Mouse (Mus musculus) duodenum, adult 2 months (tissue): Measurements from ENCODE around the gene Gpr142. TPM values are rescaled to one million over a fixed set of nuclear protein-coding genes. Genes with fewer than 3 reads are reported as not detected.

Source experiments
- polyA plus RNA-seq: library from polyadenylated mRNA; depleted of rRNA; stranded (reverse); fragments of >200 nt; gene quantifications from 2 replicates; pipeline ENCODE4 v1.2.3, GENCODE M21; 2012; ENCODE audit warnings: low replicate concordance; rRNA removed

Gene Gpr142
- polyA plus RNA-seq = 0.25 and 0.57 TPM in 2 replicates

GRCm38 (mm10) chr11:114798624-114799023 lies at the start of gene Gpr142:
Gene Gpr142, plus strand, starts transcription at chr11:114798924.

GRCm38 (mm10) chr11:114764820-114765818 lies 33.6 kb upstream of the Gpr142 start, which contains the start of gene Kif19a:
Gene Kif19a, plus strand, starts transcription at chr11:114765388.

DNA sequence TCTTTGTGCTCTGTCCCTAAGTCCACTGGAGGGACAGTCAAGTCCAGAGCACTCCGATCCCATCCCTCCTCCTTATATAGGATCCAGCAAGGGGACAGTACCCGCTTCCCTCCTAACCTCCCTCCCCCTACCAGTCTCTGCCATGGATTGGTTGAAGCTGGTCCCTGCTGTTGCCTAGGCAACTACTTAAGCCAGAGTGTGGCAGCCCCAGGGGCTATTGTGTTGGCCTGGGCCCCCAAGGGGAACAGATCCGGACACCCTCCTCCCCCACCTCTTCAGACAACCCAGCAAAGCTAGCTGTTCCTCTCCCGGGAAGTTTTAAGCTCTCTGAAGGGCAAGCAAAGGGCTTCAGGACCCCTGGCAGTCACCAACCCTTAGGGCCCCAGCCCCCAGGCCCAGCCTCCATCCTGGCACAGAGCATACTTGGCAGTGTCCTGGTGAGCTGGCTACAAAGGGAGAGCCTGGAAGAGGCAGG lies 2.8 kb upstream of the Gpr142 start, which contains the start of gene Btbd17:
Btbd17 (minus strand) TSS at position 98 of the 475 bp plus-strand sequence.

DNA sequence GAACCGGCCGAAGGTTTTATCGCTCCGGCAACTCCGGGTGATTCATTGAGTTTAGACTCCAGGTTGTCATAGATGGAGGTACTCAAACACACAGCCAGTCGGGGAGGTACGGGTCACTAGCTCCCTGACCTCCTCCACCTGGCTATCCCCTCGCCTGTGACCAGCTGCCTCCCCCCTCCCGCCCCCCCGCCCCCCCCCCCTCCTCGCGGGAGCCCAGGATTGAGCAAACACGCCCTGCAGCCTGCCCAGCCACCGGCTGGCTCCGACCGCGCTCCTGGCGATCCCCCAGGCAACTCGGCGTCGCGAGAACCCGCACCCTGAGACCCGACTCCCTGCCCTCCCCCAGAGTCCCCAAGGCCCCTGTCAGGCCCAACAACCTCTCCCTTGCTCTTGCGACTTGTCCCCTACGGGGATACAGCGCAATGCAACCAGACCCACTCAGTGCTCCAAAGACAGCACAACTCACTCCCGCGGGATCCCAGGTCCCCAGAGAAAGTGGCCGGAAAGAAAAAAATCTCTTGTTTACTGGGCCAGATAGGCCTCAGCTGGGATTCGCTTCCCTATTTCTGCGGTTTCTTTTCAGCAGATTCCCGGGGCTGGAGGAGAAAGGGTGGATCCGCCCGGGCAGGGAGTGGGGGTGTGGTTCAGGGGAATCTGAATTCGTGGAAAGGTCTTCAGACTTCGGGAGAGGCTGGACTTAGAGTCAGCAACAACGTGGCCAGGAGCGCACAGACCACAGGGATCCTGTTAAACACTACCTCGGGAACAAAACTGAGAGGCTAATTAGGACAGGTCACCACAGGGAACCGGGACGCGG lies 51.9 kb downstream of the Gpr142 start, which contains the start of gene Gprc5c:
Gprc5c (plus strand) TSS at position 701 of the 817 bp plus-strand sequence.

Other genes starting within 250 kb of the Gpr142 start
- gene Rpl38, start 130.4 kb upstream of the Gpr142 start, polyA plus RNA-seq = 74.7 and 81.8 TPM in 2 replicates
- 67.9 and 109 TPM in 2 replicates for gene Ttyh2, start 123.5 kb upstream of the Gpr142 start, polyA plus RNA-seq
- 0.25 and 0.48 TPM in 2 replicates for gene Dnaic2, start 71.5 kb upstream of the Gpr142 start, polyA plus RNA-seq
- gene Kif19a, start 33.5 kb upstream of the Gpr142 start, polyA plus RNA-seq = 1.0 and 1.2 TPM in 2 replicates
- 0.49 and 0.71 TPM in 2 replicates for gene Btbd17, start 3.0 kb upstream of the Gpr142 start, polyA plus RNA-seq
- gene Gprc5c, start 52.2 kb downstream of the Gpr142 start, polyA plus RNA-seq = 2.5 and 4.5 TPM in 2 replicates
- gene Cd300a, start 91.1 kb downstream of the Gpr142 start, polyA plus RNA-seq = 0.70 and 0.88 TPM in 2 replicates
- 0.16 and 0.24 TPM in 2 replicates for gene Cd300lb, start 135.5 kb downstream of the Gpr142 start, polyA plus RNA-seq
- 0.18 and 0.83 TPM in 2 replicates for gene Cd300c, start 170.2 kb downstream of the Gpr142 start, polyA plus RNA-seq
- 0.42 and 0.97 TPM in 2 replicates for gene Cd300ld, start 191.0 kb downstream of the Gpr142 start, polyA plus RNA-seq
- gene Cd300c2, start 203.0 kb downstream of the Gpr142 start, polyA plus RNA-seq = 2.5 and 4.4 TPM in 2 replicates
- 0.11 TPM in 1 of 2 replicates, not detected in the other for gene Cd300ld2, start 217.3 kb downstream of the Gpr142 start, polyA plus RNA-seq
- not detected in 2 replicates for gene Cd300ld4, start 228.1 kb downstream of the Gpr142 start, polyA plus RNA-seq
- gene Cd300ld5, start 238.8 kb downstream of the Gpr142 start, polyA plus RNA-seq = 0.27 TPM in 1 of 2 replicates, not detected in the other
- 1.4 and 2.6 TPM in 2 replicates for gene Cd300ld3, start 249.5 kb downstream of the Gpr142 start, polyA plus RNA-seq